Mouse (Mus musculus): Measurements from ENCODE around the gene Smr2. TPM values are rescaled to one million over a fixed set of nuclear protein-coding genes. Genes with fewer than 3 reads are reported as not detected.

The Smr2 gene
- total and polyA plus RNA-seq, 3 experiments: not detected

Other genes with a start within 250 kb of the Smr2 start
- not detected in 2 replicates for gene Odam, start 201.5 kb upstream of the Smr2 start, total RNA-seq (2012; rRNA removed)
- gene Odam, start 201.5 kb upstream of the Smr2 start, total RNA-seq (2014; rRNA removed): not detected in 2 replicates
- gene Odam, start 201.5 kb upstream of the Smr2 start, polyA plus RNA-seq (2012; ENCODE audit: insufficient read length, low read depth): not detected in 2 replicates
- gene Csn3, start 161.0 kb upstream of the Smr2 start, total RNA-seq (2012; rRNA removed): 29.9 and 31.5 TPM in 2 replicates
- gene Csn3, start 161.0 kb upstream of the Smr2 start, total RNA-seq (2014; rRNA removed): 13.3 and 16.4 TPM in 2 replicates
- gene Csn3, start 161.0 kb upstream of the Smr2 start, polyA plus RNA-seq (2012; ENCODE audit: insufficient read length, low read depth): 7.2 and 8.1 TPM in 2 replicates
- not detected in 2 replicates for gene 2310003L06Rik, start 117.1 kb upstream of the Smr2 start, total RNA-seq (2012; rRNA removed)
- gene 2310003L06Rik, start 117.1 kb upstream of the Smr2 start, total RNA-seq (2014; rRNA removed): 0.19 and 0.32 TPM in 2 replicates
- not detected in 2 replicates for gene 2310003L06Rik, start 117.1 kb upstream of the Smr2 start, polyA plus RNA-seq (2012; ENCODE audit: insufficient read length, low read depth)
- not detected in 2 replicates for gene Gm28434, start 117.0 kb upstream of the Smr2 start, total RNA-seq (2012; rRNA removed)
- gene Gm28434, start 117.0 kb upstream of the Smr2 start, total RNA-seq (2014; rRNA removed): not detected in 2 replicates
- gene Gm28434, start 117.0 kb upstream of the Smr2 start, polyA plus RNA-seq (2012; ENCODE audit: insufficient read length, low read depth): not detected in 2 replicates
- gene Cabs1, start 107.1 kb upstream of the Smr2 start, total RNA-seq (2012; rRNA removed): not detected in 2 replicates
- gene Cabs1, start 107.1 kb upstream of the Smr2 start, total RNA-seq (2014; rRNA removed): not detected in 2 replicates
- gene Cabs1, start 107.1 kb upstream of the Smr2 start, polyA plus RNA-seq (2012; ENCODE audit: insufficient read length, low read depth): not detected in 2 replicates
- not detected in 2 replicates for gene Smr3a, start 84.0 kb upstream of the Smr2 start, total RNA-seq (2012; rRNA removed)
- not detected in 2 replicates for gene Smr3a, start 84.0 kb upstream of the Smr2 start, total RNA-seq (2014; rRNA removed)
- not detected in 2 replicates for gene Smr3a, start 84.0 kb upstream of the Smr2 start, polyA plus RNA-seq (2012; ENCODE audit: insufficient read length, low read depth)
- gene Gm11116, start 25.0 kb downstream of the Smr2 start, total RNA-seq (2012; rRNA removed): not detected in 2 replicates
- not detected in 2 replicates for gene Gm11116, start 25.0 kb downstream of the Smr2 start, total RNA-seq (2014; rRNA removed)
- not detected in 2 replicates for gene Gm11116, start 25.0 kb downstream of the Smr2 start, polyA plus RNA-seq (2012; ENCODE audit: insufficient read length, low read depth)
- not detected in 2 replicates for gene Gm11115, start 67.5 kb downstream of the Smr2 start, total RNA-seq (2012; rRNA removed)
- gene Gm11115, start 67.5 kb downstream of the Smr2 start, total RNA-seq (2014; rRNA removed): not detected in 2 replicates
- gene Gm11115, start 67.5 kb downstream of the Smr2 start, polyA plus RNA-seq (2012; ENCODE audit: insufficient read length, low read depth): not detected in 2 replicates
- gene Gm7714, start 182.4 kb downstream of the Smr2 start, total RNA-seq (2012; rRNA removed): not detected in 2 replicates
- not detected in 2 replicates for gene Gm7714, start 182.4 kb downstream of the Smr2 start, total RNA-seq (2014; rRNA removed)
- not detected in 2 replicates for gene Gm7714, start 182.4 kb downstream of the Smr2 start, polyA plus RNA-seq (2012; ENCODE audit: insufficient read length, low read depth)
- gene Prol1, start 230.8 kb downstream of the Smr2 start, total RNA-seq (2012; rRNA removed): not detected in 2 replicates
- gene Prol1, start 230.8 kb downstream of the Smr2 start, total RNA-seq (2014; rRNA removed): not detected in 2 replicates
- gene Prol1, start 230.8 kb downstream of the Smr2 start, polyA plus RNA-seq (2012; ENCODE audit: insufficient read length, low read depth): not detected in 2 replicates

Measured in CH12.LX (cell line).